Mouse (Mus musculus) thymus, postnatal 10 days (tissue): ENCODE results near the gene Kcnk4.

Experiments
- DNase-seq, 2 experiments: peaks; one replicate each; pipeline ENCODE4 v3.0.0; 2021; ENCODE audit warnings: low spot score in 2 of 2

Gene Kcnk4

GRCm38 (mm10) chr19:6892512-6892911 lies 41.8 kb downstream of the Kcnk4 start:
- DNase-seq = no peak

DNA sequence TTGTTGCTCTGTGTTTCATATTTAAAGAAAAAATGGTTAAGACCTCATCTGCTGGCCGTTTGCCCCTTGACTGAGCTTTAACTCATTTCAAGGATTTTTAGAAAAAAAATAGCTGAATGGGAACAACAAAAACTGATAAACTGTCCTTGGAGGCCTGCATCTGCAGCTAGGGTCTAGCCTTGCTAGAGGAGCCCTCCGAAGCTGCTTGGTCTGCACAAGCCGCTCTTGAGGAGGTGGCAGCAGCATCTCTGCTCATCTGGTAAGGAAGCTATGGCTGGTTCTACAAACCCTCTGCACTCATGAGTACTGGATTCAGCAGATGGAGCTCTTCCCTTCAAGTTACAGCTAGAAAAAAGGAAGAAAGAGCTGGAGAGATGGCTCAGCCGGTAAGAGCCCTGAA lies 56.4 kb downstream of the Kcnk4 start:
- no peak for DNase-seq

- DNase-seq = no peak
Measured at GRCm38 (mm10) chr19:6876799-6877198, 57.5 kb downstream of the Kcnk4 start.

DNA sequence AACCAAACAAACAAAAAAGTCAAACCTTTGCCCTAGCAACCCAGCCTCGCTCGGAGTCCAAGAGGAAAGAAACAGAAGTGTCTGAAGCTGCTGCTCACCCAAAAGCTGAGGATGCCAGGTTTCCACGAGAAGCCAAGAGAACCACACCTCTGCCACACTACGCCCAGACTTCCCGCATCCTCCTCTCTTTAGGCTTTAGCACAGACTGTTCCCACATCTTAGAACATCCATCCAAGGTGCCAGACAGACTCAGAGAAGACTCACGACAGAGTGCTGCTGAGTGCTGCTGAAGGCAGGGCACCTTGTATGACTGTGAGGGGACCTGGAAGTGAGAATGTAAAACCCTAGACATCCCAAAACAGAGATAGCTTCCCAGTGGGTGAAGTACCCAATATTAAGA lies 58.5 kb downstream of the Kcnk4 start:
- no peak for DNase-seq

DNA sequence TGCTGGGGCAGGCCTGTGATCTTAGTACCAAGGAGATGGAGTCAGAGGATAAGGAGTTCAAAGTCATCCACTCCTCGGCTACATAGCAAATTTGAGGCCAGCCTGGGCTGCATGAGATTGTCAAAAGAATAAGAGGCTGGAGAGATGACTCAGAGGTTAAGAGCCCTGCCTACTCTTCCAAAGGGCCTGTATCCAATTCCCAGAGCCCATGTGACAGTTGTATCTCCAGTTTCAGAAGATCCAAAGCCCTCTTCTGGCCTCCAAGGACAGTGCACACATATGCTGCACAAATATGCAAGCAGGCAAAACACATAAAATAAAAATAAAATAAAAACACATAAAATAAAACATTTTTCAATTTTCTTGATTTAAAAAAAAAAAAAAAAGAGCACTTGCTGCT lies 60.1 kb downstream of the Kcnk4 start:
- no peak for DNase-seq
